Mouse (Mus musculus): Measurements from ENCODE around the gene Negr1. TPM values are rescaled to one million over a fixed set of nuclear protein-coding genes. Genes with fewer than 3 reads are reported as not detected.

Gene Negr1
- total RNA-seq (2014; rRNA removed) (93.6 and 97.4 TPM in 2 replicates), polyA plus RNA-seq (2015; fragmentation: Nextera tagmentation; extraction: Ambion mirVana) (47.7 and 51.2 TPM in 2 replicates)

GRCm38 (mm10) chr3:156561524-156562423 lies at the start of gene Negr1:
Gene Negr1, plus strand, starts transcription at chr3:156561794.
- ATAC-seq (peak; percentile 79), DNase-seq (ENCODE audit: low spot score) (peak; percentile 91)
- H3K27ac ChIP-seq, result peak within 1 kb of the TSS; percentile 95
- no peaks in the 10 kb centered on the region for H3K9me3 ChIP-seq (ENCODE audit: low read length)
- peak within 1 kb of the TSS; percentile 79 for H3K4me3 ChIP-seq (ENCODE audit: low read length)
- WGBS, result under 1% methylated on average over 76 of the region's 79 CpGs
- H3K4me1 ChIP-seq (ENCODE audit: insufficient read depth, low read length), result 0 out of 2 replicates have a peak, but pooled peaks cover 5% of the 10 kb centered on the region
- peak within 1 kb of the TSS; percentile 83 for H3K4me2 ChIP-seq (ENCODE audit: low read depth, low read length)
- H3K27me3 ChIP-seq (ENCODE audit: insufficient read depth, low read length), result no peaks in the 10 kb centered on the region
- H3K36me3 ChIP-seq (ENCODE audit: insufficient read depth, low read length), result no peaks in the 10 kb centered on the region
- TF ChIP-seq CTCF (IDR thresholded peaks at IDR 0.05; ENCODE audit: low read depth), result peak; percentile 15; the same call in 1 of the 2 replicates
- peak within 1 kb of the TSS; percentile 79 for H3K9ac ChIP-seq (replicated peaks; ENCODE audit: low read length)

- Histone ChIP-seq H3K36me3 (ENCODE audit: insufficient read depth, low read length) (no peaks in the 10 kb centered on the region), H3K27ac (0 out of 2 replicates have a peak overlapping the region, but pooled peaks have one; percentile 32), H3K4me1 (ENCODE audit: insufficient read depth, low read length) (no peaks in the 10 kb centered on the region), H3K9me3 (ENCODE audit: low read length) (no peaks in the 10 kb centered on the region), H3K9ac (replicated peaks; ENCODE audit: low read length) (no peak overlapping the region), H3K4me3 (ENCODE audit: low read length) (no peak overlapping the region), H3K4me2 (ENCODE audit: low read depth, low read length) (0 out of 2 replicates have a peak overlapping the region, but pooled peaks have one; percentile 36), H3K27me3 (ENCODE audit: insufficient read depth, low read length) (no peaks in the 10 kb centered on the region)
- DNase-seq (ENCODE audit: low spot score) (peak; percentile 52), ATAC-seq (no peak)
- 31% methylated on average over 8 of the region's 8 CpGs for WGBS
- TF ChIP-seq CTCF (IDR thresholded peaks at IDR 0.05; ENCODE audit: low read depth), result no peak
Measured at GRCm38 (mm10) chr3:156526461-156526933, 35.1 kb upstream of the Negr1 start.

- ATAC-seq (no peak), DNase-seq (ENCODE audit: low spot score) (peak; percentile 34)
- TF ChIP-seq CTCF (IDR thresholded peaks at IDR 0.05; ENCODE audit: low read depth), result no peak
- no peak overlapping the region for H3K27ac ChIP-seq
- no peaks in the 10 kb centered on the region for H3K9me3 ChIP-seq (ENCODE audit: low read length)
- H3K4me1 ChIP-seq (ENCODE audit: insufficient read depth, low read length), result no peaks in the 10 kb centered on the region
- no peak overlapping the region for H3K4me2 ChIP-seq (ENCODE audit: low read depth, low read length)
- no peaks in the 10 kb centered on the region for H3K36me3 ChIP-seq (ENCODE audit: insufficient read depth, low read length)
- H3K4me3 ChIP-seq (ENCODE audit: low read length), result no peak overlapping the region
- H3K9ac ChIP-seq (replicated peaks; ENCODE audit: low read length), result no peak overlapping the region
- no peaks in the 10 kb centered on the region for H3K27me3 ChIP-seq (ENCODE audit: insufficient read depth, low read length)
- 85% methylated on average over 2 of the region's 2 CpGs for WGBS
Measured at GRCm38 (mm10) chr3:156527231-156527995, 34.2 kb upstream of the Negr1 start.

- 3% methylated on average over 8 of the region's 8 CpGs for WGBS
- Histone ChIP-seq H3K4me1 (ENCODE audit: insufficient read depth, low read length) (no peaks in the 10 kb centered on the region), H3K36me3 (ENCODE audit: insufficient read depth, low read length) (no peaks in the 10 kb centered on the region), H3K4me2 (ENCODE audit: low read depth, low read length) (peak overlapping the region; percentile 83), H3K9ac (replicated peaks; ENCODE audit: low read length) (peak overlapping the region; percentile 55), H3K4me3 (ENCODE audit: low read length) (peak overlapping the region; percentile 79), H3K27ac (peak overlapping the region; percentile 90), H3K9me3 (ENCODE audit: low read length) (no peaks in the 10 kb centered on the region), H3K27me3 (ENCODE audit: insufficient read depth, low read length) (no peaks in the 10 kb centered on the region)
- ATAC-seq (no peak), DNase-seq (ENCODE audit: low spot score) (peak; percentile 81)
- TF ChIP-seq CTCF (IDR thresholded peaks at IDR 0.05; ENCODE audit: low read depth), result no peak
Measured at GRCm38 (mm10) chr3:156559441-156559825, 2.2 kb upstream of the Negr1 start.

GRCm38 (mm10) chr3:156559826-156560471 lies 1.6 kb upstream of the Negr1 start:
- TF ChIP-seq CTCF (IDR thresholded peaks at IDR 0.05; ENCODE audit: low read depth), result no peak
- DNase-seq (ENCODE audit: low spot score) (peak; percentile 72), ATAC-seq (no peak)
- under 1% methylated on average over 19 of the region's 19 CpGs for WGBS
- H3K36me3 ChIP-seq (ENCODE audit: insufficient read depth, low read length), result no peaks in the 10 kb centered on the region
- H3K27ac ChIP-seq, result peak overlapping the region; percentile 90
- peak overlapping the region; percentile 79 for H3K4me3 ChIP-seq (ENCODE audit: low read length)
- H3K9ac ChIP-seq (replicated peaks; ENCODE audit: low read length), result peak overlapping the region; percentile 55
- H3K9me3 ChIP-seq (ENCODE audit: low read length), result no peaks in the 10 kb centered on the region
- H3K4me1 ChIP-seq (ENCODE audit: insufficient read depth, low read length), result 0 out of 2 replicates have a peak, but pooled peaks cover 3% of the 10 kb centered on the region
- no peaks in the 10 kb centered on the region for H3K27me3 ChIP-seq (ENCODE audit: insufficient read depth, low read length)
- H3K4me2 ChIP-seq (ENCODE audit: low read depth, low read length), result peak overlapping the region; percentile 83

GRCm38 (mm10) chr3:156560766-156561165 lies 828 bp upstream of the Negr1 start:
- peak overlapping the region; percentile 83 for H3K4me2 ChIP-seq (ENCODE audit: low read depth, low read length)
- H3K9me3 ChIP-seq (ENCODE audit: low read length), result no peaks in the 10 kb centered on the region
- H3K4me1 ChIP-seq (ENCODE audit: insufficient read depth, low read length), result 0 out of 2 replicates have a peak, but pooled peaks cover 5% of the 10 kb centered on the region
- TF ChIP-seq CTCF (IDR thresholded peaks at IDR 0.05; ENCODE audit: low read depth), result no peak; the same call in 1 of the 2 replicates
- peak; percentile 94 for DNase-seq (ENCODE audit: low spot score)
- no peaks in the 10 kb centered on the region for H3K36me3 ChIP-seq (ENCODE audit: insufficient read depth, low read length)
- no peaks in the 10 kb centered on the region for H3K27me3 ChIP-seq (ENCODE audit: insufficient read depth, low read length)
- ATAC-seq, result peak; percentile 93
- H3K9ac ChIP-seq (replicated peaks; ENCODE audit: low read length), result peak overlapping the region; percentile 55
- peak overlapping the region; percentile 90 for H3K27ac ChIP-seq
- under 1% methylated on average over 27 of the region's 27 CpGs for WGBS
- H3K4me3 ChIP-seq (ENCODE audit: low read length), result peak overlapping the region; percentile 79
